Mouse (Mus musculus): ENCODE measurements at regions not wholly inside any gene's neighbourhood (a gene's known extent, or its start where the extent isn't known, plus 50 kb on each side); places are given as distances from the start of the nearest gene placed in this dataset.
"Not testable (repeated sequence)": the region's sequence is repeated elsewhere in the genome, so short reads cannot be mapped to it uniquely, and the experiment has no call there.

GRCm38 (mm10) chr4:19766701-19767100 lies 161.4 kb downstream of the Gm12353 start:
- H3K27me3 ChIP-seq (ENCODE audit: control insufficient read depth, insufficient read depth, low read length); DNase-seq (ENCODE audit: low spot score); H3K9ac ChIP-seq (replicated peaks; ENCODE audit: low read depth, low read length); H3K27ac ChIP-seq (ENCODE audit: low read depth); ATAC-seq (ENCODE audit: insufficient read depth, low read depth); H3K36me3 ChIP-seq (replicated peaks; ENCODE audit: control insufficient read depth, insufficient read depth, low read length); H3K4me3 ChIP-seq (ENCODE audit: low read depth, low read length); H3K4me1 ChIP-seq (ENCODE audit: control insufficient read depth, insufficient read depth); H3K9me3 ChIP-seq (replicated peaks; ENCODE audit: control insufficient read depth, low read length): not testable (repeated sequence)
- 62% methylated on average over 21 of the region's 21 CpGs for WGBS
- peak overlapping the region; percentile 15; the same call in 1 of the 2 replicates for H3K4me2 ChIP-seq (ENCODE audit: low read depth, low read length)
